Mouse (Mus musculus) neural tube, embryonic 12.5 days (tissue): Measurements from ENCODE around the gene Chac1. TPM values are rescaled to one million over a fixed set of nuclear protein-coding genes. Genes with fewer than 3 reads are reported as not detected.
A peak's percentile ranks its signal among the peaks of the same experiment; 100 is the strongest.

Experiments
- ATAC-seq: fragments of 200-750 bp; cut with Nextera tagmentation; 2 replicates; pipeline ENCODE4 v1.8.0; 2017; ENCODE audit warnings: low read depth, mild to moderate bottlenecking, moderate TSS enrichment, moderate library complexity; ENCODE audit not compliant: low FRiP score
- H3K27ac ChIP-seq: fragments of 300-500 bp; sonication (generic); 2 replicates; pipeline ENCODE4 v1.5.1; 2016
- H3K27me3 ChIP-seq: fragments of 300-500 bp; sonication (generic); replicated peaks from 2 replicates; pipeline ENCODE4 v1.6.1; 2016; ENCODE audit warnings: mild to moderate bottlenecking
- H3K36me3 ChIP-seq: fragments of 300-500 bp; sonication (generic); 2 replicates; pipeline ENCODE4 v1.6.1; 2016; ENCODE audit warnings: mild to moderate bottlenecking
- H3K4me1 ChIP-seq: fragments of 300-500 bp; sonication (generic); 2 replicates; pipeline ENCODE4 v1.6.1; 2016
- H3K4me2 ChIP-seq: fragments of 300-500 bp; sonication (generic); replicated peaks from 2 replicates; pipeline ENCODE4 v1.6.1; 2016; ENCODE audit warnings: mild to moderate bottlenecking
- H3K4me3 ChIP-seq: fragments of 300-500 bp; sonication (generic); 2 replicates; pipeline ENCODE4 v1.5.1; 2016
- H3K9ac ChIP-seq: fragments of 300-500 bp; sonication (generic); 2 replicates; pipeline ENCODE4 v1.6.1; 2016; ENCODE audit warnings: mild to moderate bottlenecking
- H3K9me3 ChIP-seq: fragments of 300-500 bp; sonication (generic); 2 replicates; pipeline ENCODE4 v1.6.1; 2016; ENCODE audit warnings: mild to moderate bottlenecking
- WGBS: fragments of 180-500 bp; shearing (Covaris S2); methylation state at CpG from one replicate; pipeline ENCODE4 v1.1.7; 2016; 5-methylcytosine and 5-hydroxymethylcytosine counted together
- polyA plus RNA-seq: library from polyadenylated mRNA; unstranded; fragments of >200 nt; fragmentation: Nextera tagmentation; extraction: Ambion mirVana; gene quantifications from 2 replicates; pipeline ENCODE4 v1.2.1, GENCODE M21; 2016

Gene Chac1
- polyA plus RNA-seq, 1 experiment from 2014 or later, result 2.4 TPM

GRCm38 (mm10) chr2:119321771-119322586 lies 29.1 kb upstream of the Chac1 start:
- H3K27ac ChIP-seq, result no peak overlapping the region
- peak overlapping the region; percentile 19 for H3K4me3 ChIP-seq
- ATAC-seq, result peak; percentile 7; the same call in 1 of the 2 replicates
- peak overlapping the region; percentile 59 for H3K4me2 ChIP-seq
- no peaks in the 10 kb centered on the region for H3K36me3 ChIP-seq
- peaks cover 49% of the 10 kb centered on the region for H3K4me1 ChIP-seq
- WGBS, result 2% methylated on average over 48 of the region's 48 CpGs
- 0 out of 2 replicates have a peak overlapping the region, but pooled peaks have one; percentile 29 for H3K9ac ChIP-seq
- H3K27me3 ChIP-seq, result peaks cover 96% of the 10 kb centered on the region
- no peaks in the 10 kb centered on the region for H3K9me3 ChIP-seq

GRCm38 (mm10) chr2:119322587-119323300 lies 28.3 kb upstream of the Chac1 start:
- H3K27ac ChIP-seq, result 0 out of 2 replicates have a peak overlapping the region, but pooled peaks have one; percentile 26
- WGBS, result 1% methylated on average over 39 of the region's 39 CpGs
- peaks cover 53% of the 10 kb centered on the region for H3K4me1 ChIP-seq

GRCm38 (mm10) chr2:119323866-119324575 lies 27.0 kb upstream of the Chac1 start:
- Histone ChIP-seq H3K9ac (no peak overlapping the region), H3K4me3 (peak overlapping the region; percentile 5; the same call in 1 of the 2 replicates)
- 1% methylated on average over 32 of the region's 32 CpGs for WGBS

More at GRCm38 (mm10) chr2:119322587-119323300, 28.3 kb upstream of the Chac1 start:
- H3K27me3 ChIP-seq, result peaks cover 96% of the 10 kb centered on the region
- no peaks in the 10 kb centered on the region for H3K36me3 ChIP-seq
- H3K4me3 ChIP-seq, result peak overlapping the region; percentile 19
- ATAC-seq, result peak; percentile 57
- no peaks in the 10 kb centered on the region for H3K9me3 ChIP-seq
- H3K9ac ChIP-seq, result 0 out of 2 replicates have a peak overlapping the region, but pooled peaks have one; percentile 29
- H3K4me2 ChIP-seq, result peak overlapping the region; percentile 59

GRCm38 (mm10) chr2:119324576-119325318 lies 26.3 kb upstream of the Chac1 start:
- Histone ChIP-seq H3K27ac (no peak overlapping the region), H3K4me1 (peaks cover 63% of the 10 kb centered on the region), H3K27me3 (peaks cover 98% of the 10 kb centered on the region), H3K4me2 (peak overlapping the region; percentile 71), H3K36me3 (no peaks in the 10 kb centered on the region), H3K9ac (no peak overlapping the region), H3K9me3 (no peaks in the 10 kb centered on the region), H3K4me3 (peak overlapping the region; percentile 35; the same call in 1 of the 2 replicates)
- under 1% methylated on average over 32 of the region's 32 CpGs for WGBS
- no peak for ATAC-seq

More at GRCm38 (mm10) chr2:119323866-119324575, 27.0 kb upstream of the Chac1 start:
- peaks cover 97% of the 10 kb centered on the region for H3K27me3 ChIP-seq
- H3K36me3 ChIP-seq, result no peaks in the 10 kb centered on the region
- H3K27ac ChIP-seq, result no peak overlapping the region
- ATAC-seq, result no peak
- H3K4me2 ChIP-seq, result peak overlapping the region; percentile 71
- H3K4me1 ChIP-seq, result peaks cover 57% of the 10 kb centered on the region
- H3K9me3 ChIP-seq, result no peaks in the 10 kb centered on the region

- H3K4me3 ChIP-seq, result peak within 1 kb of the TSS; percentile 35
- peak within 1 kb of the TSS; percentile 52 for H3K9ac ChIP-seq
- H3K36me3 ChIP-seq, result no peaks in the 10 kb centered on the region
- H3K27me3 ChIP-seq, result peaks cover 98% of the 10 kb centered on the region
- H3K4me1 ChIP-seq, result peaks cover 64% of the 10 kb centered on the region
- no peaks in the 10 kb centered on the region for H3K9me3 ChIP-seq
- no peak for ATAC-seq
- H3K27ac ChIP-seq, result no peak within 1 kb of the TSS
- peak within 1 kb of the TSS; percentile 71 for H3K4me2 ChIP-seq
- WGBS, result under 1% methylated on average over 33 of the region's 33 CpGs
These were observed 25.4 kb upstream of the Chac1 start, which contains the start of gene Dll4 for GRCm38 (mm10) chr2:119325568-119326143. TSS of gene Dll4 (plus strand) at chr2:119325784.

- H3K36me3 ChIP-seq, result no peaks in the 10 kb centered on the region
- peak overlapping the region; percentile 52 for H3K9ac ChIP-seq
- H3K4me1 ChIP-seq, result peaks cover 60% of the 10 kb centered on the region
- no peaks in the 10 kb centered on the region for H3K9me3 ChIP-seq
- H3K27ac ChIP-seq, result no peak overlapping the region
- H3K4me3 ChIP-seq, result peak overlapping the region; percentile 35
- no peak for ATAC-seq
- under 1% methylated on average over 61 of the region's 61 CpGs for WGBS
- peak overlapping the region; percentile 71 for H3K4me2 ChIP-seq
- H3K27me3 ChIP-seq, result peaks cover 98% of the 10 kb centered on the region
These were observed 24.6 kb upstream of the Chac1 start for GRCm38 (mm10) chr2:119326161-119327101.

GRCm38 (mm10) chr2:119327102-119327480 lies 23.9 kb upstream of the Chac1 start:
- H3K9me3 ChIP-seq, result no peaks in the 10 kb centered on the region
- no peaks in the 10 kb centered on the region for H3K36me3 ChIP-seq
- no peak for ATAC-seq
- no peak overlapping the region for H3K27ac ChIP-seq
- WGBS, result 0% methylated on average over 30 of the region's 30 CpGs
- peaks cover 98% of the 10 kb centered on the region for H3K27me3 ChIP-seq
- H3K4me1 ChIP-seq, result peaks cover 54% of the 10 kb centered on the region
- peak overlapping the region; percentile 35 for H3K4me3 ChIP-seq
- no peak overlapping the region for H3K9ac ChIP-seq
- H3K4me2 ChIP-seq, result peak overlapping the region; percentile 71

GRCm38 (mm10) chr2:119327942-119328526 lies 23.0 kb upstream of the Chac1 start:
- Histone ChIP-seq H3K9ac (no peak overlapping the region), H3K4me2 (peak overlapping the region; percentile 71), H3K36me3 (no peaks in the 10 kb centered on the region), H3K27ac (no peak overlapping the region), H3K4me3 (peak overlapping the region; percentile 35; the same call in 1 of the 2 replicates), H3K4me1 (peaks cover 46% of the 10 kb centered on the region), H3K9me3 (no peaks in the 10 kb centered on the region), H3K27me3 (peaks cover 97% of the 10 kb centered on the region)
- WGBS, result 14% methylated on average over 11 of the region's 11 CpGs
- ATAC-seq, result no peak

- H3K27me3 ChIP-seq, result peaks cover 92% of the 10 kb centered on the region
- no peak overlapping the region for H3K9ac ChIP-seq
- peaks cover 46% of the 10 kb centered on the region for H3K4me1 ChIP-seq
- H3K9me3 ChIP-seq, result no peaks in the 10 kb centered on the region
- ATAC-seq, result no peak
- H3K4me2 ChIP-seq, result peak overlapping the region; percentile 71; the same call in 1 of the 2 replicates
- H3K36me3 ChIP-seq, result no peaks in the 10 kb centered on the region
- H3K4me3 ChIP-seq, result no peak overlapping the region
- no peak overlapping the region for H3K27ac ChIP-seq
- 41% methylated on average over 5 of the region's 5 CpGs for WGBS
These were observed 22.5 kb upstream of the Chac1 start for GRCm38 (mm10) chr2:119328546-119328945.
